Mouse (Mus musculus) heart, embryonic 15.5 days (tissue): ENCODE results near the gene Narfl. TPM values are rescaled to one million over a fixed set of nuclear protein-coding genes. Genes with fewer than 3 reads are reported as not detected.
A peak's percentile ranks its signal among the peaks of the same experiment; 100 is the strongest.

ENCODE experiments used
- ATAC-seq: fragments of 200-750 bp; cut with Nextera tagmentation; replicated peaks from 2 replicates; pipeline ENCODE4 v1.8.0; 2017; ENCODE audit warnings: low read depth, moderate TSS enrichment; ENCODE audit not compliant: insufficient number of reproducible peaks, insufficient read depth, low FRiP score
- H3K27ac ChIP-seq: fragments of 300-500 bp; sonication (generic); 2 replicates; pipeline ENCODE4 v1.5.1; 2015; ENCODE audit warnings: mild to moderate bottlenecking, inconsistent platforms
- H3K27me3 ChIP-seq: fragments of 300-500 bp; sonication (generic); 2 replicates; pipeline ENCODE4 v1.6.1; 2015; ENCODE audit warnings: inconsistent platforms
- H3K36me3 ChIP-seq: fragments of 300-500 bp; sonication (generic); 2 replicates; pipeline ENCODE4 v1.6.1; 2015; ENCODE audit warnings: mild to moderate bottlenecking, inconsistent platforms
- H3K4me1 ChIP-seq: fragments of 300-500 bp; sonication (generic); replicated peaks from 2 replicates; pipeline ENCODE4 v1.6.1; 2015; ENCODE audit warnings: inconsistent platforms
- H3K4me2 ChIP-seq: fragments of 300-500 bp; sonication (generic); 2 replicates; pipeline ENCODE4 v1.6.1; 2015; ENCODE audit warnings: inconsistent platforms, mild to moderate bottlenecking, moderate library complexity
- H3K4me3 ChIP-seq: fragments of 300-500 bp; sonication (generic); 2 replicates; pipeline ENCODE4 v1.5.1; 2015; ENCODE audit warnings: mild to moderate bottlenecking, inconsistent platforms
- H3K9ac ChIP-seq: fragments of 300-500 bp; sonication (generic); 2 replicates; pipeline ENCODE4 v1.6.1; 2015; ENCODE audit warnings: mild to moderate bottlenecking, inconsistent platforms
- H3K9me3 ChIP-seq: fragments of 300-500 bp; sonication (generic); replicated peaks from 2 replicates; pipeline ENCODE4 v1.6.1; 2016; ENCODE audit warnings: inconsistent platforms
- WGBS: fragments of 180-500 bp; shearing (Covaris S2); methylation state at CpG from one replicate; pipeline ENCODE4 v1.1.7; 2015; ENCODE audit warnings: mixed read lengths; 5-methylcytosine and 5-hydroxymethylcytosine counted together
- polyA plus RNA-seq: library from polyadenylated mRNA; unstranded; fragments of >200 nt; fragmentation: Nextera tagmentation; extraction: Ambion mirVana; gene quantifications from 2 replicates; pipeline ENCODE4 v1.2.1, GENCODE M21; 2015

Gene Narfl
- polyA plus RNA-seq, 1 experiment from 2014 or later = 31.5 TPM

DNA sequence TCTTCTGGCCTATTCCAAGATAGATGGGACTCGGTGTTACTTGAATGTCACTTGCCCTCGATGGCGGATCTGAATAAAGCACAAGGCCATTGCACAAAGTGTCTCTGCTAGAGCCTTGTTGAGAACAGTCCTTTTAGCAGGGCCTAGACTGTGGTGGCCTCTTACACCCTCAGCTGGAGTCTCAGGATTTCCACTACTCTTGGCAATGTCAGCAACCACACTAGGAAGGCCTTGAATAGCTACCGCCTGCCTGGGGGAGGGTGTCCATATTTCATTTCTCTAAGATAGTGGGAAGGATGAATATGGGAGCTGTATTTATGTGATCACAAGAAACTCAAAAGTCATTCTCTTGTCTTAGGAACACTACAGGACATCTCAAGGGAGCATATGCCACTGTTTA is 25.3 kb upstream of the Narfl start:
- H3K4me3 ChIP-seq = no peak overlapping the region
- H3K4me1 ChIP-seq = peaks cover 8% of the 10 kb centered on the region
- H3K9me3 ChIP-seq = no peaks in the 10 kb centered on the region
- H3K27me3 ChIP-seq = peaks cover 9% of the 10 kb centered on the region
- WGBS = 83% methylated on average over 4 of the region's 4 CpGs
- no peak for ATAC-seq
- no peak overlapping the region for H3K4me2 ChIP-seq
- H3K36me3 ChIP-seq = no peaks in the 10 kb centered on the region
- no peak overlapping the region for H3K27ac ChIP-seq
- H3K9ac ChIP-seq = no peak overlapping the region

DNA sequence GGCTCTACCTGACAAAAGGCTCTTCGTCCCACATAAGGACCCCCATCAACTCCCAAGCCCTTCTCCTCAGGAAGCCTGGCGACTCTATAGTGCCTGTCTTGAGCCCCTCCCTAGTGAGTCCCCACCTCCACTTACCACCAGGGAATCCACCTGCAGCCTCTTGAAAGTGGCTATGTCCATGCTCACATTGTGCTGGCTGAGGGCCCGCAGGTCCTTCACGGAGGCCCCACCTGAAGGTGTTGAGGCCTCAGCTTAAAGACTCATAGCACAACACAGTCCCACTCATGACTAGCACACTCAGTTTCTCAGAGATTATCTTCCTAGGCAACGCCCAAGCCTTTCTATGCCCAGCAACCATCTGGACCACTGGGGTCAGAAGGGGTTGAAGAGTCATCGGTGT is 24.3 kb upstream of the Narfl start:
- H3K9ac ChIP-seq = no peak overlapping the region
- peaks cover 8% of the 10 kb centered on the region for H3K27me3 ChIP-seq
- WGBS = 89% methylated on average over 6 of the region's 6 CpGs
- H3K4me3 ChIP-seq = no peak overlapping the region
- no peak overlapping the region for H3K27ac ChIP-seq
- no peaks in the 10 kb centered on the region for H3K36me3 ChIP-seq
- H3K4me1 ChIP-seq = peaks cover 8% of the 10 kb centered on the region
- no peak overlapping the region for H3K4me2 ChIP-seq
- H3K9me3 ChIP-seq = no peaks in the 10 kb centered on the region
- no peak for ATAC-seq

DNA sequence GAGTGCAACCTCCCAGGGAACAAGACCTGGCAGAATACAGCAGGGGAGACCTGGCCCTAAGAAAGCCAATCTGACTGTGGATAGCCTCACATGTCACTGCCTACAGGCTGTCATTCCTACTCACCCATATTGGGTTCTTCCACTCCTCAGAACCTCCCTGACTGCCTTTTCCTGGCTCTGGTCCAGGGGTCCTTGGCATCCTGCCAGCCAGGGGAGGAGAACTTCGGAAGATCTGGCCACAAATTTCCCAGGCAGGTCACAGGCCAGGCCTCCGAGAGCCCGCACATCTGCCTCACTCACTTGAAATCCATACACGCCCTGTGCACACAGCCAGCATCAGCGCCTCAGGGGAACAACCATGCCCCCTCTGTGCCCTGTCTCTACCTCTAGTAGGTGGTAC is 22.1 kb upstream of the Narfl start:
- 18% methylated on average over 5 of the region's 5 CpGs for WGBS
- H3K4me3 ChIP-seq = no peak overlapping the region
- H3K9me3 ChIP-seq = no peaks in the 10 kb centered on the region
- no peaks in the 10 kb centered on the region for H3K36me3 ChIP-seq
- H3K4me1 ChIP-seq = peaks cover 8% of the 10 kb centered on the region
- no peak overlapping the region for H3K9ac ChIP-seq
- ATAC-seq = no peak
- no peak overlapping the region for H3K4me2 ChIP-seq
- H3K27me3 ChIP-seq = 0 out of 2 replicates have a peak, but pooled peaks cover 3% of the 10 kb centered on the region
- no peak overlapping the region for H3K27ac ChIP-seq

DNA sequence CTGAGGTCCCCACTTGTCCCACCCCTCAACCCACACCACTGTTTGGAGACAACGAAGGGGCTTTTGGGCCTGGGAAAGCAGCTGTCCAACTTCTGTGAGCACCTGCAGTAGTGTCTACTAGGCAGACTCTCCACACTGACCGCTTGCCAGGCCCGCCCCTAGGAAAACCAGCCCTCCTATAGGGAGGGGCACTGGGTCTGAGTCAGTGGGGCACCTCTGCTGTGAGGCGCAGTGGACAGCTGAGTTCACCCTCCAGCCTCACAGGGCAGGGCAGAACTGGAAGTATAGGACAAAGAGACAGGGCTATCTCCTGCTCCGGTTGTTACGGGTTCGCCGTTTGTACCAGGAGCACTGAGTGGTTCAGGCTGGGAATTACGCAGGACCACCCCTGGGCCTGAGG is 19.3 kb upstream of the Narfl start, which contains the start of gene Msln:
Msln (minus strand) TSS at position 138 of the 400 bp plus-strand sequence.
- Histone ChIP-seq H3K9ac (no peak within 1 kb of the TSS), H3K4me3 (no peak within 1 kb of the TSS), H3K27ac (no peak within 1 kb of the TSS), H3K4me2 (no peak within 1 kb of the TSS), H3K27me3 (0 out of 2 replicates have a peak, but pooled peaks cover 7% of the 10 kb centered on the region), H3K9me3 (no peaks in the 10 kb centered on the region), H3K4me1 (peaks cover 10% of the 10 kb centered on the region), H3K36me3 (no peaks in the 10 kb centered on the region)
- ATAC-seq = no peak
- WGBS = 83% methylated on average over 9 of the region's 9 CpGs

DNA sequence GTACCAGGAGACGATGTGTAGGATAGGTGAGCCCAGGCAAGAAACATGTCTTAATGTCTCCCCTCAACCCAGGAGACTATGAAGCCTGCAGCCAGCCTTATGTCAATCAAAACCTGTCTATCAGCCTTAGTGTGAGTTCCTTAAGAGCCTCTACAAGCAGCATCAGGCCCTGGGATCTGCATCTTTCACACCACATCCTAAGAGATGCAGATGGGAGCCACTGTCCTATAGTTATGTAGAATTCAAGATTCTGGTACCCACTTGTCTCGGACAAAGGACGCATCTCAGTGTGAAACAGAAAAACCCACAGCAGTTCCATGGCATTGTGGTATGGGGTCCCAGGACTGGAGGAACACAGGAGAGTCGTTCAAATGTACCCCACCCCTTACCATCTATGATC is 18.5 kb upstream of the Narfl start:
- no peak for ATAC-seq
- Histone ChIP-seq H3K27me3 (0 out of 2 replicates have a peak, but pooled peaks cover 8% of the 10 kb centered on the region), H3K27ac (no peak overlapping the region), H3K9ac (no peak overlapping the region), H3K4me3 (no peak overlapping the region), H3K9me3 (no peaks in the 10 kb centered on the region), H3K4me1 (peaks cover 10% of the 10 kb centered on the region), H3K36me3 (no peaks in the 10 kb centered on the region), H3K4me2 (no peak overlapping the region)
- 70% methylated on average over 4 of the region's 4 CpGs for WGBS

DNA sequence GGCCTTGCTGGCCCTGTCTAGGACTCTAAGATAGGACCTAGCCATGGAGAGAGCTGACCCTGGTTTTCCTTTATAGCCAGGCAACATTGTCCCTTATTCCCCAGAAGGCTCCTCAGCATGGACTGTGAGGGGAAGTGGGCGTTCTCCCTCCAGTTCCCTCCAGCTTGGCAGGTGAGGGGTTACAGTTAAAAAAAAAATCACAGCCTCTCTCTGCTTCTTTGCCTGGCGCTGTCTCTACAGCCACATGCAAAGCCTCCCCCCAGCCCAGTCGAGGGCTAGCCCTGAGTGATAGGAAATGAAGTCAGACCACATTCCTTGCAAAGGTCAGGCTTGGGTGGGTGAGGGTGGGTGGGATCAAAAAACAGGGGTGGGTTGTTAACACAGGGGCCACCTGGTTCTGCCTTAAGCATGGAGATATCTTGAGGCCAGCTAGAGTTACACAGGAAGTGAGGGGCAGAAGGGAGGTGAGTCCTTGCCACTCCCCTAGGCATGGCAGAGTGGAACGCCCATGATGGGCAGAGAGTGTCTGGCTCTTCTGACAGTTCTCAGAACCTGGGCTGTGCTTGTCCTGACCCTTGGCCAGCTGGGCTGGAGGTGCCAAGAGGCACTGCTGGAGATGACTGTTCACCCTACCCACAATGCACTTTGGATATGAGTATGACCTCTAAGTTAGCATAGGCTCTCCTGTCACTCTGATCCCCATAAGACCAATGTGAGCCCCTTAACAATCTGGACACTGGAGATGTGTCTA is 17.8 kb upstream of the Narfl start:
- H3K9me3 ChIP-seq = no peaks in the 10 kb centered on the region
- 30% methylated on average over 4 of the region's 4 CpGs for WGBS
- 0 out of 2 replicates have a peak, but pooled peaks cover 8% of the 10 kb centered on the region for H3K27me3 ChIP-seq
- H3K9ac ChIP-seq = no peak overlapping the region
- H3K4me1 ChIP-seq = peaks cover 10% of the 10 kb centered on the region
- no peaks in the 10 kb centered on the region for H3K36me3 ChIP-seq
- H3K4me3 ChIP-seq = no peak overlapping the region
- ATAC-seq = no peak
- H3K4me2 ChIP-seq = no peak overlapping the region
- H3K27ac ChIP-seq = no peak overlapping the region

DNA sequence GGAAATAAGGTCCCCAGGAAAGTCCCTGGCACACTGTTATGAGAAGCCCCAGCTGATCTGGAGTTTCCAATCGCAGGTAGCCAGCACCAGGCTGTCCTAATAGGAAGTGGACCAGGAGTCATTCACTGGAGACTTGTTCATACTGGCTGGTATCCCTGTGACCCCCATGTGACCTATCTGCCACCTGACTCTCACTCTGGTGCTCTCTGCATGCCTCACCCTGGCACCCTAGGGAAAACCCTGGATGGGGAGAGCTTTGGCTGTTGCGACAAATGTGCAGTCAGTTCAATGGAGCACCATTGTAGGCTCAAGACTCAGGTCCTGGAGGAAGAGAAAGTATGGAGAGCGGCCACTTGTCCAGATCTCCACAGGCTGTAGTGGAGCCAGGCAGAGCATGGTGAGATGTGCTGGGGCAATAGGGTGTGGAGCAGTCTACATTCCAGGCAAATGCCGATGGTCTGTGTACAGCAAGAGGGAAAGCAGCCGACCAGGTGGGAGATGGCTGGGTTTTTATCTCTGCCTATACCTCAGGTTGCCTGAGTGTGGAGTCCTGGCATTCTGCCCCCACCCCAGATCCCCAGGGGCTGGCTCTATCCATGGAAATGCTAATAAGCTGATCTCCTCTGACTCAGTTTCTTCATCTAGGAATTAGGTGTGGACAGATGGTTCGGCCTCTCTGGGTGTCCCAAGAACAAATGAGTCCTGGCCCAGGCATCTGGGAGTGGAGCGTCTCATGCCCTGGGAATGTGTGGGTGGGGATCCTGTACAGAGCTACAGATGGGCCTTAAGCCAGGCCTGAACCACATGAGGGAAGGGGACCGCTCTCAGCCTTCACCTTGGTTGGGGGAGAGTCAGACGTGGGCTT is 17.0 kb upstream of the Narfl start:
- no peak overlapping the region for H3K4me3 ChIP-seq
- peaks cover 4% of the 10 kb centered on the region for H3K4me1 ChIP-seq
- H3K27me3 ChIP-seq = 0 out of 2 replicates have a peak, but pooled peaks cover 5% of the 10 kb centered on the region
- no peaks in the 10 kb centered on the region for H3K36me3 ChIP-seq
- H3K9me3 ChIP-seq = no peaks in the 10 kb centered on the region
- WGBS = 64% methylated on average over 9 of the region's 9 CpGs
- H3K4me2 ChIP-seq = no peak overlapping the region
- 0 out of 2 replicates have a peak, but pooled peaks have one; percentile 37 for ATAC-seq
- H3K27ac ChIP-seq = 0 out of 2 replicates have a peak overlapping the region, but pooled peaks have one; percentile 12
- no peak overlapping the region for H3K9ac ChIP-seq

DNA sequence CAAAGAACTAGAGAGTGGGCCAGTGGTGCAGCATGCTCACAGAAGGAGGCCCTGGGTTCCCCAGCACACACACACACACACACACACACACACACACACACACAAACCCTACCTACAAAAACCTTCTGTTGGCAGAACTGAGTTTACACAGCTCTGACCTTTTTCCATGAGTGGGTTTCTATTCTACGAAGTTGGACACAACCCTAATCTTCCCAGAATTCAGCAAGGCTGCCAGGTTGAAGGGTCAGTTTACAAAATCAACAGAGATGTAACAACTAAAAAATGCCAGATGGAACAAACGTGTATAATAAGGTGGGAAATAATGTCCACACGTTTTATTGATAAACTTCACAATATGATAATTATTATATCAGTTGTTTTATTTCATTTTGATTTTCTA is 15.9 kb upstream of the Narfl start:
- H3K4me1 ChIP-seq = peaks cover 3% of the 10 kb centered on the region; the same call in 1 of the 2 replicates
- ATAC-seq = no peak
- no peak overlapping the region for H3K4me3 ChIP-seq
- H3K27me3 ChIP-seq = 0 out of 2 replicates have a peak, but pooled peaks cover 5% of the 10 kb centered on the region
- H3K9me3 ChIP-seq = no peaks in the 10 kb centered on the region
- no peak overlapping the region for H3K9ac ChIP-seq
- no peak overlapping the region for H3K4me2 ChIP-seq
- WGBS = 46% methylated on average over 3 of the region's 3 CpGs
- H3K27ac ChIP-seq = no peak overlapping the region
- H3K36me3 ChIP-seq = no peaks in the 10 kb centered on the region

DNA sequence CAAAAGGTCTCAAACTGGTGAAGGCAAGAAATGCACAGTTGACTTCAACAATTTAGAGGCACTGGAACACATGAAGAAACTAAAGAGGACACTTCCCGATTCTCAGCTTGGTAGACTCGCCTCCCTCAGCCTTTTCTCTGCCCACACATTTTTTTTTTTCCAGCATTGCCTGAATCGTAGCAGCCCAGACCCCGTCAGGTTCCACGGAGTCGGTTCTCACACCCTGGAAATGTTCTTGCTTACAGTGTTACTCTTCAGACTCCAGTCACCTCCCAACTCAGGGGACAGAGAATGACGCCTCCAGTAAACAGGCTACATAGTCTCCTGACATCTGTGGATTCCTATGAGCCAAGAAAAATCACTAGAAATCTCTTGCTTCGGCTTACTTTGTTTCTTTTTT is 13.4 kb upstream of the Narfl start:
- ATAC-seq = no peak
- Histone ChIP-seq H3K27ac (no peak overlapping the region), H3K9ac (no peak overlapping the region), H3K4me3 (no peak overlapping the region), H3K4me1 (peaks cover 3% of the 10 kb centered on the region; the same call in 1 of the 2 replicates), H3K4me2 (no peak overlapping the region), H3K27me3 (0 out of 2 replicates have a peak, but pooled peaks cover 5% of the 10 kb centered on the region), H3K9me3 (no peaks in the 10 kb centered on the region), H3K36me3 (no peaks in the 10 kb centered on the region)
- 65% methylated on average over 8 of the region's 8 CpGs for WGBS

DNA sequence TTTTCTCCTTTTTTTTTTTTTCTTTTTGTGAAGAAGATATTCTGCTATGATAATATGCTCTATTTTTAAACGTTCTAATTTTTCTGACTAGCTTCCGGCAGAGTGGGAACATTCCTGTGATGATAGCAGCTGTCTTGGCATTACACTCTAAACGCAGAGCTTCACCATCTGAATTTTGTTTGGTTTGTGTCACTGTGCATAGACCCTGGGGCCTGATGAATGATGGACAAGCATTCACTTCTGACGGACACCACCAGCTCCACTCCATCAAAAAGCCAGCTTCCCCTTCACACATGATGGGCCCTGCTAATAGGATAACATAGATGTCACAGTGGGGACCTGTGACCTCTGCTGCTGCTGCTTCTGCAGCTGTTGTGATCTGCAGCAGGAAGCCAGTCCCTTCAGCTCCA is 12.0 kb upstream of the Narfl start:
- Histone ChIP-seq H3K9me3 (no peaks in the 10 kb centered on the region), H3K4me1 (peaks cover 3% of the 10 kb centered on the region; the same call in 1 of the 2 replicates), H3K36me3 (no peaks in the 10 kb centered on the region), H3K27me3 (0 out of 2 replicates have a peak, but pooled peaks cover 5% of the 10 kb centered on the region), H3K4me3 (no peak overlapping the region), H3K9ac (no peak overlapping the region; the same call in 1 of the 2 replicates), H3K4me2 (no peak overlapping the region), H3K27ac (no peak overlapping the region)
- WGBS = 23% methylated on average over 4 of the region's 4 CpGs
- ATAC-seq = no peak

DNA sequence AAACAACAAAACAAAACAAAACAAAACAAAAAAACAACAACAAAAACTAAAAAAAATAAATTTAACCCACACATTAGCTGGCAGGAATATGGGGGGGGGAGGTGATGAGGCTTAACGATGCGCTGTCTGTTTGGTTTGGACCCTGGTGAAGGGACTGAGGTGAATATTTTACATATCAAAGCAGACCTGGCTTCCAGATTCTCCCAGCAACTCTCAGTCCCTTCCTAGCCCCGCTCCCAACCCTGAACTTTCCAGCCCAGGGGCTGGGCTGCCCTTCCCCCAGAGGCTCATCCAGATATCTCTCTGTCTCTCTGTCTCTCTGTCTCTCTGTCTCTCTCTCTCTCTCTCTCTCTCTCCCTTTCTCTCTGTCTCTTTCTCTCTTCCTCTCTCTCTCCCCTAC is 11.0 kb upstream of the Narfl start:
- ATAC-seq = no peak
- H3K27ac ChIP-seq = no peak overlapping the region
- H3K36me3 ChIP-seq = no peaks in the 10 kb centered on the region
- no peaks in the 10 kb centered on the region for H3K4me1 ChIP-seq
- no peaks in the 10 kb centered on the region for H3K9me3 ChIP-seq
- H3K4me2 ChIP-seq = no peak overlapping the region
- H3K27me3 ChIP-seq = 0 out of 2 replicates have a peak, but pooled peaks cover 6% of the 10 kb centered on the region
- WGBS = 29% methylated on average over 3 of the region's 3 CpGs
- H3K4me3 ChIP-seq = no peak overlapping the region
- H3K9ac ChIP-seq = no peak overlapping the region
